Comparison of ENCODE assay signal across 21 mouse cellular contexts in the genomic region with DNA sequence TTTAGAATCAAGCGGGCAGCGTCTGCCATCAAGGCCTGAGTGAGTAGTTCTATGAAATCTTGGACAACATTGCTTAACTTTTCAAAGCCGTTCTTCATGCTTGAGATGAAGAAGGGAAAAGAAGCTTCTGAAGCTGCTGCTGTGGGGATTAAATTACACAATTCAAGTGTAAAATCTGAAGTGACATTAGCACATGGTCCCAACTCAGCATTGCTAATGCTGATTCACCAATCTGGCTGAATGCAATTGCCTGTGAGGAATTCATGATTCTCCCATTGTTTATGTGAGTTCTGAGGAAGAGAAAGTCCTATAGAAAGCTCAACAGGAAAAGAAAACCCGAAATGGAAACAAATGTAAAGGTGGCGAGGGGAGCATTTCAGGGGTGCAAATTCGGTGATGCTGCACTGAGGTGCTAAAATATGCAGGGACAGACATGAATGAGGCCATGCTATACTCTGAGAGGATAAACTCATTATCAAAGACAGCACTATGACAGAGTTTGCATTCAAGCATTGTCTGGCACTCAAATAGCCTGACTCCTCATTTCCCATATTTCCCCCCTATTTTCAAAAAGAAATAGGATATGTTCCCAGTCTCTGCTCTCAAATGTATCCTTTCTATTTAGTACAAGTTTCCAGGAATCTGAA.
DNase-seq lines count a peak whose midpoint lies in the region; ATAC-seq lines count a peak whose summit lies in the region.
"Had no signal": no experiment of that assay in that cellular context is flagged by ENCODE, and none has a peak within 500 bp of the region (broad histone marks: within the 10 kb centered on the region; RNA-seq: fewer than 3 reads in every experiment).

No protein-coding gene starts in this region.

- no peak overlapping the region for H3K9ac ChIP-seq in forebrain, embryonic 12.5 days
- H3K9ac ChIP-seq in midbrain, embryonic 11.5 days (ENCODE audit: low read length), result no peak overlapping the region
- H3K9ac ChIP-seq: embryonic facial prominence, embryonic 15.5 days; limb, embryonic 15.5 days; liver, embryonic 15.5 days had no signal

- no peaks in the 10 kb centered on the region for H3K27me3 ChIP-seq in forebrain, embryonic 12.5 days
- H3K27me3 ChIP-seq in midbrain, embryonic 11.5 days (ENCODE audit: control insufficient read depth, insufficient read depth, low read length), result no peaks in the 10 kb centered on the region
- H3K27me3 ChIP-seq: embryonic facial prominence, embryonic 15.5 days; limb, embryonic 15.5 days; liver, embryonic 15.5 days had no signal

- H3K4me1 ChIP-seq in forebrain, embryonic 12.5 days, result peaks cover 7% of the 10 kb centered on the region; the same call in 1 of the 2 replicates
- H3K4me1 ChIP-seq in midbrain, embryonic 11.5 days (ENCODE audit: control insufficient read depth, insufficient read depth, low read length), result no peaks in the 10 kb centered on the region
- H3K4me1 ChIP-seq: embryonic facial prominence, embryonic 15.5 days; limb, embryonic 15.5 days; liver, embryonic 15.5 days had no signal

- no peak overlapping the region for H3K27ac ChIP-seq in forebrain, embryonic 12.5 days
- H3K27ac ChIP-seq in midbrain, embryonic 11.5 days (ENCODE audit: low read depth, low read length), result no peak overlapping the region
- H3K27ac ChIP-seq: embryonic facial prominence, embryonic 15.5 days; gastrocnemius, adult 2 months; kidney, postnatal 0 days; limb, embryonic 15.5 days; liver, embryonic 15.5 days; macrophage had no signal

- DNase-seq in frontal cortex, postnatal 36 days (ENCODE audit: low spot score in 2 of 2), result no peak
- DNase-seq in midbrain, embryonic 11.5 days (ENCODE audit: low spot score, missing footprints), result peak; percentile 86
- DNase-seq in retina, postnatal 1 day, result peak; percentile 83
- no peak for DNase-seq in left cerebral cortex, postnatal 4 days
- DNase-seq in gastrocnemius, adult 8-10 months (ENCODE audit: low spot score in 2 of 2), result no peak
- DNase-seq: B cell, adult 2 months; cerebellum, adult 9-10 months; gastrocnemius, adult 2 months; heart, adult 18-20 months; heart, postnatal 4 days; kidney, adult 18-20 months; layer of hippocampus, postnatal 36 days; thymus, postnatal 14 days had no signal

- H3K36me3 ChIP-seq in forebrain, embryonic 12.5 days (replicated peaks), result no peaks in the 10 kb centered on the region
- no peaks in the 10 kb centered on the region for H3K36me3 ChIP-seq in midbrain, embryonic 11.5 days (ENCODE audit: control insufficient read depth, insufficient read depth, low read length)
- H3K36me3 ChIP-seq: embryonic facial prominence, embryonic 15.5 days; limb, embryonic 15.5 days; liver, embryonic 15.5 days had no signal

- no peak overlapping the region for H3K4me2 ChIP-seq in forebrain, embryonic 12.5 days
- no peak overlapping the region for H3K4me2 ChIP-seq in midbrain, embryonic 11.5 days
- H3K4me2 ChIP-seq: embryonic facial prominence, embryonic 15.5 days; limb, embryonic 15.5 days; liver, embryonic 15.5 days had no signal

- H3K4me3 ChIP-seq in forebrain, embryonic 12.5 days (replicated peaks), result no peak overlapping the region
- no peak overlapping the region for H3K4me3 ChIP-seq in midbrain, embryonic 11.5 days (ENCODE audit: low read depth, low read length)
- H3K4me3 ChIP-seq: embryonic facial prominence, embryonic 15.5 days; gastrocnemius, adult 2 months; limb, embryonic 15.5 days; liver, embryonic 15.5 days had no signal

- H3K9me3 ChIP-seq in forebrain, embryonic 12.5 days, result no peaks in the 10 kb centered on the region
- H3K9me3 ChIP-seq in midbrain, embryonic 11.5 days (ENCODE audit: control insufficient read depth, low read length), result no peaks in the 10 kb centered on the region
- H3K9me3 ChIP-seq: embryonic facial prominence, embryonic 15.5 days; limb, embryonic 15.5 days; liver, embryonic 15.5 days had no signal

- 44% methylated on average over 6 of the region's 6 CpGs for WGBS in forebrain, embryonic 12.5 days
- WGBS in midbrain, embryonic 11.5 days, result 38% methylated on average over 6 of the region's 6 CpGs

- peak; percentile 64 for ATAC-seq in frontal cortex, adult (ENCODE audit: low TSS enrichment)
- ATAC-seq in forebrain, embryonic 12.5 days (ENCODE audit: low FRiP score), result peak; percentile 69; the same call in 1 of the 2 replicates
- ATAC-seq in midbrain, embryonic 11.5 days (ENCODE audit: low FRiP score), result peak; percentile 87
- ATAC-seq: hindbrain, embryonic 16.5 days had no signal

- intact Hi-C loops in left cerebral cortex, postnatal 4 days (cut with DNase I), result no loop called here

Comparison
In these comparisons a context has a peak if more than half of its experiments do, and no peak if none do; other contexts are left out.
1. DNase-seq: peak in midbrain, embryonic 11.5 days (single experiment) and retina, postnatal 1 day (single experiment); none in frontal cortex, postnatal 36 days (0 of 2), left cerebral cortex, postnatal 4 days (single experiment) and gastrocnemius, adult 8-10 months (0 of 2).
2. Peak in every context shown above with its lines, with median percentiles within 50 percentile points of each other: ATAC-seq.